Mouse (Mus musculus): Measurements from ENCODE around the gene Hpn.

GRCm38 (mm10) chr7:31119556-31119955, 4.5 kb upstream of the Hpn start:
- TF ChIP-seq CTCF (IDR thresholded peaks at IDR 0.05; ENCODE audit: borderline replicate concordance, control insufficient read depth, extremely low read depth, insufficient read depth, low read length, poor library complexity) (no peak), POLR2A (IDR thresholded peaks at IDR 0.05; ENCODE audit: control insufficient read depth, extremely low read depth, insufficient read depth, low read length, poor library complexity) (no peak)
